ENCODE assay signal across 20 mouse cellular contexts in genomic region chr12:76434111-76434510, GRCm38 (mm10). TPM values are rescaled to one million over a fixed set of nuclear protein-coding genes. Genes with fewer than 3 reads are reported as not detected.
DNase-seq lines count a peak whose midpoint lies in the region; ATAC-seq and TF ChIP-seq lines count a peak whose summit lies in the region.
"Had no signal": no experiment of that assay in that cellular context is flagged by ENCODE, and none has a peak within 500 bp of the region (broad histone marks: within the 10 kb centered on the region; RNA-seq: fewer than 3 reads in every experiment).

No protein-coding gene starts in this region.

- H3K4me2 ChIP-seq in heart, embryonic 13.5 days = peak overlapping the region; percentile 73
- peak overlapping the region; percentile 56 for H3K4me2 ChIP-seq in heart, postnatal 0 days (ENCODE audit: low read depth, low read length)
- peak overlapping the region; percentile 65 for H3K4me2 ChIP-seq in lung, embryonic 15.5 days

- H3K27ac ChIP-seq in heart, embryonic 13.5 days (replicated peaks) = peak overlapping the region; percentile 26
- H3K27ac ChIP-seq in heart, postnatal 0 days (ENCODE audit: low read depth) = no peak overlapping the region
- H3K27ac ChIP-seq in lung, embryonic 15.5 days = no peak overlapping the region
- H3K27ac ChIP-seq: embryonic facial prominence, embryonic 13.5 days; forebrain, embryonic 12.5 days; hindbrain, embryonic 12.5 days had no signal

- H3K4me3 ChIP-seq in heart, embryonic 13.5 days = peak overlapping the region; percentile 56; the same call in 1 of the 2 replicates
- H3K4me3 ChIP-seq in heart, postnatal 0 days (ENCODE audit: low read depth, low read length) = no peak overlapping the region
- H3K4me3 ChIP-seq in lung, embryonic 15.5 days = no peak overlapping the region
- H3K4me3 ChIP-seq in lung, adult 2 months (replicated peaks; ENCODE audit: extremely low read depth, low read depth, low read length) = no peak overlapping the region
- H3K4me3 ChIP-seq: forebrain, embryonic 12.5 days; hindbrain, embryonic 12.5 days had no signal

- no peak for DNase-seq in heart, adult 11 months
- peak; percentile 36 for DNase-seq in heart, postnatal 0 days (ENCODE audit: low spot score)
- DNase-seq in heart, postnatal 14 days = no peak
- no peak for DNase-seq in lung, adult 2 months
- DNase-seq: adrenal gland, adult 2 months; adrenal gland, postnatal 25 days; cerebellum, adult 18-20 months; cerebellum, adult 9-11 months; cerebellum, postnatal 36 days; gastrocnemius, postnatal 10 days; heart, postnatal 36 days had no signal

- no peaks in the 10 kb centered on the region for H3K9me3 ChIP-seq in heart, embryonic 13.5 days
- no peaks in the 10 kb centered on the region for H3K9me3 ChIP-seq in heart, postnatal 0 days (replicated peaks; ENCODE audit: control insufficient read depth, low read length)
- H3K9me3 ChIP-seq in lung, embryonic 15.5 days = no peaks in the 10 kb centered on the region
- H3K9me3 ChIP-seq: embryonic facial prominence, embryonic 13.5 days; forebrain, embryonic 12.5 days; hindbrain, embryonic 12.5 days had no signal

- peaks cover 12% of the 10 kb centered on the region for H3K27me3 ChIP-seq in heart, embryonic 13.5 days (replicated peaks)
- H3K27me3 ChIP-seq in heart, postnatal 0 days (ENCODE audit: control insufficient read depth, insufficient read depth, low read length) = 0 out of 2 replicates have a peak, but pooled peaks cover 8% of the 10 kb centered on the region
- no peaks in the 10 kb centered on the region for H3K27me3 ChIP-seq in lung, embryonic 15.5 days

- intact Hi-C loops in heart, postnatal 14 days (cut with DNase I) = no loop called here

- 16% methylated on average over 7 of the region's 7 CpGs for WGBS in heart, embryonic 13.5 days
- 17% methylated on average over 7 of the region's 7 CpGs for WGBS in heart, postnatal 0 days
- WGBS in lung, embryonic 15.5 days = 22% methylated on average over 7 of the region's 7 CpGs
- 28% methylated on average over 7 of the region's 7 CpGs for WGBS in lung, adult 2 months

- no peak overlapping the region for H3K9ac ChIP-seq in heart, embryonic 13.5 days
- no peak overlapping the region for H3K9ac ChIP-seq in heart, postnatal 0 days (replicated peaks; ENCODE audit: low read depth, low read length)
- H3K9ac ChIP-seq in lung, embryonic 15.5 days = no peak overlapping the region
- H3K9ac ChIP-seq: forebrain, embryonic 12.5 days; hindbrain, embryonic 12.5 days had no signal

- TF ChIP-seq POLR2A in lung, adult 2 months (IDR thresholded peaks at IDR 0.05; ENCODE audit: borderline replicate concordance, extremely low read depth, low read depth, low read length) = no peak

- no peaks in the 10 kb centered on the region for H3K36me3 ChIP-seq in heart, embryonic 13.5 days
- no peaks in the 10 kb centered on the region for H3K36me3 ChIP-seq in heart, postnatal 0 days (replicated peaks; ENCODE audit: control insufficient read depth, insufficient read depth, low read length)
- H3K36me3 ChIP-seq in lung, embryonic 15.5 days = no peaks in the 10 kb centered on the region
- H3K36me3 ChIP-seq: embryonic facial prominence, embryonic 13.5 days; forebrain, embryonic 12.5 days; hindbrain, embryonic 12.5 days had no signal

- TF ChIP-seq EP300 in heart, postnatal 0 days (IDR thresholded peaks at IDR 0.05; ENCODE audit: low read depth) = no peak

- TF ChIP-seq CTCF in heart, postnatal 0 days (IDR thresholded peaks at IDR 0.05; ENCODE audit: low read depth) = no peak
- TF ChIP-seq CTCF in lung, adult 2 months (IDR thresholded peaks at IDR 0.05; ENCODE audit: insufficient read depth, low read length) = no peak

- H3K4me1 ChIP-seq in heart, embryonic 13.5 days = peaks cover 28% of the 10 kb centered on the region
- H3K4me1 ChIP-seq in heart, postnatal 0 days (ENCODE audit: control insufficient read depth, insufficient read depth) = peaks cover 8% of the 10 kb centered on the region; the same call in 1 of the 2 replicates
- H3K4me1 ChIP-seq in lung, embryonic 15.5 days = peaks cover 21% of the 10 kb centered on the region
- H3K4me1 ChIP-seq in lung, adult 2 months (ENCODE audit: control insufficient read depth, insufficient read depth, low read length) = 0 out of 2 replicates have a peak, but pooled peaks cover 4% of the 10 kb centered on the region

- no peak for ATAC-seq in heart, embryonic 13.5 days (ENCODE audit: extremely low read depth, insufficient number of reproducible peaks, low FRiP score, low TSS enrichment)
- peak; percentile 27; the same call in 1 of the 2 replicates for ATAC-seq in heart, postnatal 0 days (ENCODE audit: insufficient read depth, low read depth)
- no peak for ATAC-seq in lung, embryonic 15.5 days (ENCODE audit: borderline replicate concordance, extremely low read depth, low FRiP score, low TSS enrichment)
- ATAC-seq: forebrain, embryonic 16.5 days; hindbrain, embryonic 16.5 days; inflammation-experienced regulatory T-cells, adult 6 months; intestine, postnatal 0 days had no signal

RNA-seq across cellular contexts. Expression of gene Ppp1r36, which starts 16.8 kb away (rescaled TPM):
- 2.0 and 3.1 TPM in 2 replicates for polyA plus RNA-seq in heart, embryonic 13.5 days (2015; fragmentation: Nextera tagmentation; extraction: Ambion mirVana)
- total RNA-seq in heart, postnatal 0 days (2014; rRNA removed; ENCODE audit: low replicate concordance) = not detected in 2 replicates
- 1.5 and 1.7 TPM in 2 replicates for polyA plus RNA-seq in heart, postnatal 0 days (2015; fragmentation: Nextera tagmentation; extraction: Ambion mirVana)
- under 1 TPM; 0.24 to 0.78 TPM for total RNA-seq in heart, postnatal 14 days (2021)
- polyA plus RNA-seq in lung, embryonic 15.5 days (2015; fragmentation: Nextera tagmentation; extraction: Ambion mirVana) = 4.9 and 5.0 TPM in 2 replicates
- polyA plus RNA-seq in lung, adult 2 months (2012; rRNA removed) = 1.1 and 1.8 TPM in 2 replicates
- total RNA-seq: heart, postnatal 36 days had no signal
- polyA plus RNA-seq: adrenal gland, adult 2 months; inflammation-experienced regulatory T-cells, adult 6 months had no signal

RNA-seq across cellular contexts. Expression of gene Hspa2, which starts 30.1 kb away (rescaled TPM):
- 15.1 and 15.5 TPM in 2 replicates for polyA plus RNA-seq in heart, embryonic 13.5 days (2015; fragmentation: Nextera tagmentation; extraction: Ambion mirVana)
- total RNA-seq in heart, postnatal 0 days (2014; rRNA removed; ENCODE audit: low replicate concordance) = 8.7 and 13.2 TPM in 2 replicates
- 13.7 and 15.0 TPM in 2 replicates for polyA plus RNA-seq in heart, postnatal 0 days (2015; fragmentation: Nextera tagmentation; extraction: Ambion mirVana)
- total RNA-seq in heart, postnatal 14 days (2021) = 10 to 100 TPM in 1 of 2 experiments, 1 to 10 TPM in 1; 9.7 to 10.7 TPM
- polyA plus RNA-seq in lung, embryonic 15.5 days (2015; fragmentation: Nextera tagmentation; extraction: Ambion mirVana) = 8.5 and 10.5 TPM in 2 replicates
- polyA plus RNA-seq in lung, adult 2 months (2012; rRNA removed) = 16.4 and 24.0 TPM in 2 replicates
